Mouse (Mus musculus): ENCODE results near the gene Wnt8b. TPM values are rescaled to one million over a fixed set of nuclear protein-coding genes. Genes with fewer than 3 reads are reported as not detected.
"Not testable (repeated sequence)": the region's sequence is repeated elsewhere in the genome, so short reads cannot be mapped to it uniquely, and the experiment has no call there.

The Wnt8b gene
- not detected for total RNA-seq (2021)
- long read RNA-seq, experiment 1: 0 reads
- long read RNA-seq, experiment 2: 0 reads

- no peak for DNase-seq
Observed at GRCm38 (mm10) chr19:44493128-44493527, at the start of gene Wnt8b. TSS of gene Wnt8b (plus strand) at chr19:44493472.

GRCm38 (mm10) chr19:44445755-44446154 is 47.5 kb upstream of the Wnt8b start:
- peak in 1 of 2 experiments; percentile 39 for DNase-seq

GRCm38 (mm10) chr19:44447927-44448326 is 45.3 kb upstream of the Wnt8b start:
- no peak for DNase-seq

GRCm38 (mm10) chr19:44454862-44455261 is 38.4 kb upstream of the Wnt8b start:
- DNase-seq: no peak

- DNase-seq: no peak
Observed at GRCm38 (mm10) chr19:44455356-44455755, 37.9 kb upstream of the Wnt8b start.

GRCm38 (mm10) chr19:44457359-44458055 is 35.8 kb upstream of the Wnt8b start:
- peak in 1 of 2 experiments; percentile 39 for DNase-seq

- peak; percentile 74 to 87 for DNase-seq
Observed at GRCm38 (mm10) chr19:44458696-44459095, 34.6 kb upstream of the Wnt8b start.

- no peak for DNase-seq
Observed at GRCm38 (mm10) chr19:44460441-44460840, 32.8 kb upstream of the Wnt8b start.

GRCm38 (mm10) chr19:44461500-44461899 is 31.8 kb upstream of the Wnt8b start:
- no peak for DNase-seq

GRCm38 (mm10) chr19:44462141-44462540 is 31.1 kb upstream of the Wnt8b start:
- DNase-seq: no peak

- not testable (repeated sequence) for DNase-seq
Observed at GRCm38 (mm10) chr19:44465960-44466525, 27.2 kb upstream of the Wnt8b start.

- peak; percentile 82 to 90 for DNase-seq
Observed at GRCm38 (mm10) chr19:44474158-44474557, 19.1 kb upstream of the Wnt8b start.

GRCm38 (mm10) chr19:44475268-44475667 is 18.0 kb upstream of the Wnt8b start:
- DNase-seq: peak; percentile 51 to 60

- DNase-seq: no peak
Observed at GRCm38 (mm10) chr19:44476541-44476940, 16.7 kb upstream of the Wnt8b start.

- DNase-seq: peak; percentile 35 to 40
Observed at GRCm38 (mm10) chr19:44487266-44487665, 6.0 kb upstream of the Wnt8b start.

GRCm38 (mm10) chr19:44496511-44496910 is 3.2 kb downstream of the Wnt8b start:
- DNase-seq: no peak

- DNase-seq: no peak
Observed at GRCm38 (mm10) chr19:44496941-44497340, 3.7 kb downstream of the Wnt8b start.

GRCm38 (mm10) chr19:44498936-44499335 is 5.7 kb downstream of the Wnt8b start:
- no peak for DNase-seq

- no peak for DNase-seq
Observed at GRCm38 (mm10) chr19:44500240-44500639, 7.0 kb downstream of the Wnt8b start.

GRCm38 (mm10) chr19:44501925-44502324 is 8.7 kb downstream of the Wnt8b start:
- DNase-seq: no peak

- no peak for DNase-seq
Observed at GRCm38 (mm10) chr19:44502741-44503140, 9.5 kb downstream of the Wnt8b start.

- no peak for DNase-seq
Observed at GRCm38 (mm10) chr19:44510534-44511175, 17.4 kb downstream of the Wnt8b start.
